Mouse (Mus musculus): ENCODE measurements around the gene Kat5. TPM values are rescaled to one million over a fixed set of nuclear protein-coding genes. Genes with fewer than 3 reads are reported as not detected.

The Kat5 gene
- polyA plus RNA-seq (2012; rRNA removed) (115 and 127 TPM in 2 replicates), polyA plus RNA-seq (2014; fragmentation: Nextera tagmentation; extraction: Ambion mirVana) (27.4 and 34.6 TPM in 2 replicates)

- peak; percentile 91 for DNase-seq (ENCODE audit: low spot score)
- WGBS, result 1% methylated on average over 48 of the region's 55 CpGs
- H3K9me3 ChIP-seq (ENCODE audit: control insufficient read depth, low read length), result no peaks in the 10 kb centered on the region
Observed at GRCm38 (mm10) chr19:5609547-5610404, at the start of gene Kat5. Gene Kat5, minus strand, starts transcription at chr19:5610237.

GRCm38 (mm10) chr19:5654720-5655298 is 44.8 kb upstream of the Kat5 start:
- Histone ChIP-seq H3K9ac (ENCODE audit: low read depth, low read length, severe bottlenecking) (peak overlapping the region; percentile 52), H3K4me3 (replicated peaks; ENCODE audit: low read length) (peak overlapping the region; percentile 42), H3K9me3 (ENCODE audit: control insufficient read depth, low read length) (no peaks in the 10 kb centered on the region), H3K27me3 (ENCODE audit: control insufficient read depth, insufficient read depth, low read length) (peaks cover 18% of the 10 kb centered on the region; the same call in 1 of the 2 replicates), H3K4me1 (ENCODE audit: control insufficient read depth, insufficient read depth, low read length) (peaks cover 14% of the 10 kb centered on the region), H3K27ac (replicated peaks; ENCODE audit: low read depth, low read length) (no peak overlapping the region), H3K36me3 (ENCODE audit: control insufficient read depth, insufficient read depth, low read length) (peaks cover 47% of the 10 kb centered on the region), H3K4me2 (replicated peaks; ENCODE audit: low read depth, low read length, severe bottlenecking) (peak overlapping the region; percentile 79)
- no peak; the same call in 1 of the 2 replicates for ATAC-seq (ENCODE audit: low FRiP score, low read depth)
- WGBS, result 10% methylated on average over 43 of the region's 43 CpGs
- no peak for TF ChIP-seq POLR2A (IDR thresholded peaks at IDR 0.05; ENCODE audit: borderline replicate concordance, extremely low read depth, insufficient read depth, insufficient read length)
- DNase-seq (ENCODE audit: low spot score), result no peak

More at GRCm38 (mm10) chr19:5609547-5610404, at the start of gene Kat5:
- peak; percentile 92 for ATAC-seq (ENCODE audit: low FRiP score, low read depth)
- peak within 1 kb of the TSS; percentile 61 for H3K4me2 ChIP-seq (replicated peaks; ENCODE audit: low read depth, low read length, severe bottlenecking)
- peak within 1 kb of the TSS; percentile 76 for H3K4me3 ChIP-seq (replicated peaks; ENCODE audit: low read length)
- H3K4me1 ChIP-seq (ENCODE audit: control insufficient read depth, insufficient read depth, low read length), result peaks cover 17% of the 10 kb centered on the region
- H3K27me3 ChIP-seq (ENCODE audit: control insufficient read depth, insufficient read depth, low read length), result no peaks in the 10 kb centered on the region
- H3K27ac ChIP-seq (replicated peaks; ENCODE audit: low read depth, low read length), result peak within 1 kb of the TSS; percentile 99
- H3K36me3 ChIP-seq (ENCODE audit: control insufficient read depth, insufficient read depth, low read length), result peaks cover 42% of the 10 kb centered on the region
- TF ChIP-seq POLR2A (IDR thresholded peaks at IDR 0.05; ENCODE audit: borderline replicate concordance, extremely low read depth, insufficient read depth, insufficient read length), result peak; percentile 80; the same call in 1 of the 2 replicates
- H3K9ac ChIP-seq (ENCODE audit: low read depth, low read length, severe bottlenecking), result peak within 1 kb of the TSS; percentile 85

GRCm38 (mm10) chr19:5653969-5654719 is 44.1 kb upstream of the Kat5 start:
- Histone ChIP-seq H3K36me3 (ENCODE audit: control insufficient read depth, insufficient read depth, low read length) (peaks cover 47% of the 10 kb centered on the region), H3K9ac (ENCODE audit: low read depth, low read length, severe bottlenecking) (peak overlapping the region; percentile 52), H3K27me3 (ENCODE audit: control insufficient read depth, insufficient read depth, low read length) (peaks cover 18% of the 10 kb centered on the region; the same call in 1 of the 2 replicates), H3K27ac (replicated peaks; ENCODE audit: low read depth, low read length) (no peak overlapping the region), H3K4me3 (replicated peaks; ENCODE audit: low read length) (peak overlapping the region; percentile 42), H3K4me1 (ENCODE audit: control insufficient read depth, insufficient read depth, low read length) (peaks cover 14% of the 10 kb centered on the region), H3K4me2 (replicated peaks; ENCODE audit: low read depth, low read length, severe bottlenecking) (peak overlapping the region; percentile 79), H3K9me3 (ENCODE audit: control insufficient read depth, low read length) (no peaks in the 10 kb centered on the region)
- WGBS, result 8% methylated on average over 55 of the region's 62 CpGs
- peak; percentile 60; the same call in 1 of the 2 replicates for ATAC-seq (ENCODE audit: low FRiP score, low read depth)
- TF ChIP-seq POLR2A (IDR thresholded peaks at IDR 0.05; ENCODE audit: borderline replicate concordance, extremely low read depth, insufficient read depth, insufficient read length), result no peak
- DNase-seq (ENCODE audit: low spot score), result no peak

DNA sequence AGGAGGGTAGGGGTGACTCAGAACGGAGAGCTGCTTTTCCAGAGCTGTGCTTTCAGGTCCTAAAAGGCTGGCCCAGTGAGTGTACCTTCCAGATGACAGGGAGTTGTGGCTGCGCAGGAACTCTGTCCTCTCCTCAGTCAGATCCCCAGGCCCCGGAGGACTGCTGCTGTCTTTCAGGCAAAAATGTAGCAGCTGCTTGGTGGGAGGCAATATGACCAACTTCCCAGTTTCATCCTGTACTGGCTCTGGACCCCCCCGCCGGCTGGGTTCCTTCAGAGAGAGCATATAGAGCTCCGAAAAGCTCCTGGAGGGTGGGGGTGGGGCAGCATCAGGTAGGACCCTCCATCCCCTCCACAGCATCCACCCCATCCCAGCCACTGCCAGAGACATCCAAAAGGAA is 42.5 kb upstream of the Kat5 start:
- no peak overlapping the region for H3K9ac ChIP-seq (ENCODE audit: low read depth, low read length, severe bottlenecking)
- DNase-seq (ENCODE audit: low spot score) (no peak), ATAC-seq (ENCODE audit: low FRiP score, low read depth) (no peak)
- H3K36me3 ChIP-seq (ENCODE audit: control insufficient read depth, insufficient read depth, low read length), result peaks cover 43% of the 10 kb centered on the region
- no peak overlapping the region for H3K4me2 ChIP-seq (replicated peaks; ENCODE audit: low read depth, low read length, severe bottlenecking)
- H3K27ac ChIP-seq (replicated peaks; ENCODE audit: low read depth, low read length), result no peak overlapping the region
- H3K27me3 ChIP-seq (ENCODE audit: control insufficient read depth, insufficient read depth, low read length), result peaks cover 18% of the 10 kb centered on the region; the same call in 1 of the 2 replicates
- H3K4me3 ChIP-seq (replicated peaks; ENCODE audit: low read length), result no peak overlapping the region
- no peaks in the 10 kb centered on the region for H3K9me3 ChIP-seq (ENCODE audit: control insufficient read depth, low read length)
- H3K4me1 ChIP-seq (ENCODE audit: control insufficient read depth, insufficient read depth, low read length), result peaks cover 22% of the 10 kb centered on the region
- 83% methylated on average over 6 of the region's 6 CpGs for WGBS
- TF ChIP-seq POLR2A (IDR thresholded peaks at IDR 0.05; ENCODE audit: borderline replicate concordance, extremely low read depth, insufficient read depth, insufficient read length), result no peak

All from limb, embryonic 14.5 days (tissue).